Mouse (Mus musculus) urinary bladder, postnatal 10 days (tissue): ENCODE results near the gene Gm9970.
A peak's percentile ranks its signal among the peaks of the same experiment; 100 is the strongest.
"Not testable (repeated sequence)": the region's sequence is repeated elsewhere in the genome, so short reads cannot be mapped to it uniquely, and the experiment has no call there.

Experiments
- DNase-seq: peaks from one replicate; pipeline ENCODE4 v3.0.0; 2022; ENCODE audit warnings: low spot score

Gene Gm9970

DNA sequence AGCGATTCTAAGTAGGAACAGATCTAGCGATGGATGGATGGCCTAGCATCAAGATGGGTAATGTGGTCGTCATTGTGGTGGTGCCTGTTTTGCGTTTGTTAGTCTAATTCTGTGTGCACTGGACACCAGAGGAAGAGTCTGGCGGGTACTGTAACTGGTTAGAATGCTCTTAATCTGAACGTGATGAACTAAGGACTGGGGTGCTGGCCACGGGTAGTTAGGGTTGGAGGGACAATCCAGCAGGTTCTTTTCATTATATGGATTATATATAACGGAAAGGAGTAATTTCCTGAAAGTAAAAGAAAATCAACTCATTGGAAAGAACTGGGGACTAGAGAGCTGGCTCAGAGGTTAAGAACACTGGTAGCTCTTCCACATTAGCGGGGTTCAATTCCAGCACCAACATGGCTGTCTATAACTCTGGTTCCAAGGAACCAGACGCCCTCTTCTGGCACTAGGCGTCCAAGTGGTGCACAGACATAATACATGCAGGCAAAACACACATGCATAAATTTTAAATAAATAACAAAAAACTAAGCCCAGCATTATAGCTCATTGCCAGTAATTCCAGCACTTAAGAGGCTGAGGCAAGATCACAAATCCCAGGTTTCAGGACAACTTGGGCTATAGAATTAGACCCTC lies 19.6 kb downstream of the Gm9970 start:
- no peak for DNase-seq

DNA sequence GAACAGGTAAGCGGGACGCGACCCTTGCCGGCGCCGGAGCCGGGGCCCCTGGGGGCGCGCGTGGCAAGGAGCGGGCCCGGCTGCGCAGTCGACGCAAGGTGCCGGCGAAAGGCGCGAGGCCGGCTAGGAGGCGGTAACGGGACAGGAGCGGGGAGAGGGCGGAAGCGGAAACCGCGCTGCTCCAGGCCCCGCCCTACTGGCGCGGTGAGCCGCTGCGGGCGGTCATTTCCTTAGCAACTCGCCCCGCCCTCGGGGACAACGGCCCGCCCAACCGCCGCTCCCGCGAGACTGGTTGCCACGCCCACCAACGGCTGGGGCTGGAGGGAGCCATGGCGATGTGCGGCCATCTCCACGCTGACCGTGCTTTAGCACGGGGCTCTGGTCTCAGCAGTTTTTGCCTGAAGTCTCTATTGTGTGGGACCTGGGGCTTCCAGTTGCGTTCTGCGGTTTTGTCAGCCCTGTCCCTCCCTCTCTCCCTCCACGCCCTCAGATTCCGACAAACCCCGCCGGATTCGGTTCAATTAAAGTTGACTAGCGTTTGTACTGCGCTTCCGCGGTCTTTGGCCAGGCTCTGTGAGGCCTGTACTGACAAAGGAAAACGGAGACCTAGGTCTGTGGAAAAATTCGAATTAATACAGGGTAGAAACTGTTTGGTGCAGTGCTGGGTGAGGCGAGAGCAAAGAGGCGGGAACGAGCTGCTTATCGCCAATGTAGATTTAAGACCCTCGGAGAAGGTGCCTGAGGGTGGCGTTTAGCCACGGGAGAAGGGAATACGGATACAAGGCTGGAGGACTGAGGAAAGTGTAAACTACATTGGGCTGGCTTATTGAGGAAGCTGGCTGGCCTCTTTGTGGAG lies 20.4 kb downstream of the Gm9970 start, which contains the start of gene Ppm1g:
Gene Ppm1g (minus strand): TSS at position 240 of the 856 bp plus-strand sequence.
- DNase-seq: peak; percentile 94

DNA sequence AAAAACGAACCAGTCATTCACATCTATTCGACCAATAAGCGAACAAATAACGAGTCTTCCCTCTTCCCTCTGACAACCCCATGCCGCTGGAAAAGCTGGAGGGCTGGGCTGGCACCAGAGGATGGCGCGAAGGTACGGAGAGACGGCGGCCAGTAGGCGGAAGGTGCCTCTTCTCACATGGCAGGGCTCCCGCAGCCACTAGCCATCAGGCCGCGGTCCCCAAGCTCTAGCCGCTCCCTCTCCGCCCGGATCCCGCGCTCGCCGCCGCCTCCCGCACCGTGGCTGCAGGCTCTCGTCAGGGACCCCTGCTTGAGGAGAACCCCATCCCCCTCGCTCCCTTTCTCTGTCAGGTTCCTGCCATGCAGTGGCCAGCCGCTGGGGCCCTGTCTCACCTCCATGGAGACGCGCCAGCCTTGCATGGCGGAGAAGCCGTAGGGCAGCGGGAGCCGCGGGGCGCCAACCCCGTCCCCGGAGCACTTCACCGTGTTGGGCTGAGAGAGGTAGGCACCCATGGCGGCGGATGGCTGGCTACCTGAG lies 21.1 kb downstream of the Gm9970 start:
- no peak for DNase-seq

DNA sequence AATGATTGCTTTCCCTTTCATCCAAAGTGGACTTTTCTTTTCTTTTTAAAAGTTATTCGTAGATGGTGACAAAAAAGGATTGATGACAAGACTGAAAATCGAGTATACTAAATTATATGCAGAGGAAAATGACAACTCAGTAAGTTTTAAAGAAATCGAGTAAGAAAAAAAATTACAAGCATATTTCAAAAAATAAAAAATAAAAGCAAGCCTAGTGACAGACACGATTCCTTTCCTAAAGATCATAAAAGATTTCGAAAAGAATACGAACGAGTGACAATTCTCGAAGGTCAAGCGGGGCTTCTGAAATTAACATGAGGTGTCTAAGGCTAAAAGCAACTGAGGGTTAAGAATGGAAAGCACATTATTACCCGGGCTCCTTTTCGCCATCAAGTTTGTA lies 21.6 kb downstream of the Gm9970 start:
- no peak for DNase-seq

DNA sequence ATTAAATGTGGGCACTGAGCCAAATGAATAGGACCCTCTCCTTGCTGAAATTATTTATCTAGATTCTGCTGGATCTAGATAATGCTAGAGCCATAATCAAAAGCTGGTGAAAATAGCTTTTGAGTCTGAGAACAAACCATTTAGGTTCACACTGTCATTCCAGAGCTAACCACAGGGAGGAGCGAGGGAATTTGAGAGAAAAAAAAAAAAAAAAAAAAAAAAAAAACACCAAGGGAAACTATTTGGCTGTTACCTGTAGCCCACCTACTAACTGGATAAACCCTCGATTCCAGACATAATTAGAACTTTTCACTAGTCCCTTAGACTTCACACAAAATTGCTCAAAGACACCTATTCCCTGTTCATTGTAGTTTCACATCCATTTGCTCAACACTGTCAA lies 22.0 kb downstream of the Gm9970 start:
- DNase-seq: no peak

DNA sequence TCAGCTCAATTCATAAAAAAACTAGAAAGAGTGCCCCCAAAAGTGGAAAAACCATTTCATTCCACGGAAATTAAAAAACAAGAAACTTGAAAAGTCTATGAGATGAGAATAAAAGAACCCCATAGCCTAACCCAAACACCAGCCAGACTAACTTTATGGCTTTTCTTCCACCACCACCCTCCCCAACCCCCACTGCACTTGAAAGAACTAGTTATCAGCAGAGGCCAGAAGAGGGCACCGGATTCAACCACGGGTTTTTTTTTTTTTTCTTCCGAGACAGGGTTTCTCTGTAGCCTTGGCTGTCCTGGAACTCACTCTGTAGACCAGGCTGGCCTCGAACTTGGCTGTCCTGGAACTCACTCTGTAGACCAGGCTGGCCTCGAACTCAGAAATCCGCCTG lies 22.7 kb downstream of the Gm9970 start:
- DNase-seq: no peak

DNA sequence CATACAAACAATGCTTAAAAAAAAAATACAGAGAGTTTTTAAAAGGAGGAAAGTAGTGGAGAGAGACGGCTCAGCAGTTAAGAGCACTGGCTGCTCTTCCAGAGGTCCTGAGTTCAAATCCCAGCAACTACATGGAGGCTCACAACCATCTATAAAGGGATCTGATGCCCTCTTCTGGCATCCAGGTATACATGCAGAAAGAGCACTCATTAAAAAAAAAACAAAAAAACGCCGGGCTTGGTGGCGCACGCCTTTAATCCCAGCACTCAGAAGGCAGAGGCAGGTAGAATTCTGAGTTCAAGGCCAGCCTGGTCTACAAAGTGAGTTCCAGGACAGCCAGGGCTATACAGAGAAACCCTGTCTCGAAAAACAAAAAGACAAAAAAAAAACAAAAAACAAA lies 24.5 kb downstream of the Gm9970 start:
- not testable (repeated sequence) for DNase-seq

DNA sequence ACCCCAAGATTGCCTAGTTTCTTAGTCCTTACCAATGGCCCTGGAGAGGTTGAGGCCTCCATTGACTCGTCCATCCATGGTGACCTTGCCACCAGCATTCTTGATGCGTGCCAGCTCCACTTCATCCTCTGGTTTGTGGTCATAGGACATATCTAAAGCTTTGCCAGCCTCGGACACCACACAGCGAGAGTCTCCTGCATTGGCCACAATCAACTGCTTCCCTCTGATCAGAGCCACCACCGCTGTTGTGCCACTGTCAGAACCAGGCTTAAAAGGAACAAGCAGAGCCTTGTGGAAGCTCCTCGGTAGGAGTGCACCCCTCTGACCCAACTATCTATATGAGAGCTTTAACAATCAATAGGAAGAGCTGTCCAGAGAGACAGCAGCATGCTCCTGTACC lies 36.6 kb downstream of the Gm9970 start:
- DNase-seq: no peak

DNA sequence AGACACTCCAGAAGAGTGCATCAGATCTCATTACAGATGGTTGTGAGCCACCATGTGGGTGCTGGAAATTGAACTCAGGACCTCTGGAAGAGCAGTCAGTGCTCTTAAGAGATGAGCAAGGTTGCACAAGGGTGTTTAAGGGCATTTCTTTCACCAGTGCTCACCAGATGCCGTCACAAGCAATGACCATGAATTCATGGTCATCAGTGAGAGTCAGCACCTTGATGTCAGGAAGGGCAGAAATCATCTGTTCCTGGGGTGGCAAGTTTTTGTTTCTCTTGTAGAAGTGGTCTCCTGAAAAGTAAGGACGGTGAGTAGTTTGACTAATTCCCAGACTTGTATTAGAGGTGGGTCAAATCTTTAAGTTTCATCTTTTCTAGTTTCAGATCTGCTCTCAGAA lies 37.2 kb downstream of the Gm9970 start:
- no peak for DNase-seq

DNA sequence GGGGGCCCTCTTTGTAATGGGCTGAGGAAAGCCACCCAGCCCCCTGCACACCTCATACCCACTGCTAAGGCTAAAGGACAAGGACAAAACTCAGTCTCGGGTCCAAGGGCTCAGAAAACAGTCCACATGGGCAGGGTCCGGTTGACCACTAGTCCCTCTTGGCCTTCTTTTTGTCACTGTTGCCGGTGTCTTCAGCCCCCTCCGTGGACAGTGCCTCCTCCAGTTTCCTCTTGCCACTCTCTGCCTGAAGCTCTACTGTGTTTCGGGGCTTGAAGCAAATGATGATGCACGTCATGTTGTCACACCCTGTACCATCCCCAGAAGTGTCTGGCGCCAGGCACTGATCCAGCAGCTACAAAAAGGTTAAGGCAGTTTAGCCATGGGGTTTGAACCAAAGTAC lies 38.1 kb downstream of the Gm9970 start:
- DNase-seq: no peak

DNA sequence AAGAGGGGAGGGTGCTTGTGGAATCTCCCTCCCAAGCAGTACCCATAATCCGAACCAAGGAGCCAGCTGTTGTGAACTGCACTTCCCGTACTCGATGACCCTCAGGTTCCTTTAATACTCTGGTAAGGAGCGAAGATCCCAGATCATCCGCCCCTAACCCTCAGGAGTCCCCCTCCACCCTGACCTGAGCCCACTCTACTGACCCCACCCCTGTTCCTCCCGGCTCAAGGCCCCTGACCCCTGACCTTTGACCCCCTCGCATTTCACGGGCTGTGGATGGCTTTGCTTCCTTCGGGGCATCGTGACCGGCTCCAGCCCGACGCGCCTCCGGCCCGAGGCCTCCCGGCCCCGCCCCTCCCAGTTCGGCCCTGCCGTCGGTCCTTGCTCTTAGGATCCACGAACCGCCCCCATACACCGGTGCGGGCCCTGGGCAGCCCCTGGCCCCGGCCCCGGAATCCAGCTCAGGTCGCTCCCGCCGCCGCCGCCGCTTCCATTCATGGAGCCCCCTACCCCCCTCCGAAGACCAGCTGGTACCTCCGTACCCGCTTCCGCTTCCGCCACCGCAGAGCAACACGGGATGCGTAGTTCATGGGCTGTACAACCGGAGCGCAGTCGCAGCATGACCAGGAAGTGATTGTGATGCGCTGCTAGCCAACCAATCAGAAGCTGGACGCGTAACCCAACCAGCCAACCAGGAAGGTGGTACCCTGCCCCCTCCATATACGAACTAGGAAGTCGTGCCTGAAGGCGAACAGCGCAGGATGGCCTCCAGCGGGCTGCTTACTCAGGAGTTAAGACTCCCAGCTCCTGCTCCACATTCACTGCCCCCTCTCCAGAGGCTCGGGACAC lies 39.1 kb downstream of the Gm9970 start, which contains the start of gene Zfp513:
Gene Zfp513 (minus strand): TSS at position 562 of the 849 bp plus-strand sequence.
- peak; percentile 81 for DNase-seq

DNA sequence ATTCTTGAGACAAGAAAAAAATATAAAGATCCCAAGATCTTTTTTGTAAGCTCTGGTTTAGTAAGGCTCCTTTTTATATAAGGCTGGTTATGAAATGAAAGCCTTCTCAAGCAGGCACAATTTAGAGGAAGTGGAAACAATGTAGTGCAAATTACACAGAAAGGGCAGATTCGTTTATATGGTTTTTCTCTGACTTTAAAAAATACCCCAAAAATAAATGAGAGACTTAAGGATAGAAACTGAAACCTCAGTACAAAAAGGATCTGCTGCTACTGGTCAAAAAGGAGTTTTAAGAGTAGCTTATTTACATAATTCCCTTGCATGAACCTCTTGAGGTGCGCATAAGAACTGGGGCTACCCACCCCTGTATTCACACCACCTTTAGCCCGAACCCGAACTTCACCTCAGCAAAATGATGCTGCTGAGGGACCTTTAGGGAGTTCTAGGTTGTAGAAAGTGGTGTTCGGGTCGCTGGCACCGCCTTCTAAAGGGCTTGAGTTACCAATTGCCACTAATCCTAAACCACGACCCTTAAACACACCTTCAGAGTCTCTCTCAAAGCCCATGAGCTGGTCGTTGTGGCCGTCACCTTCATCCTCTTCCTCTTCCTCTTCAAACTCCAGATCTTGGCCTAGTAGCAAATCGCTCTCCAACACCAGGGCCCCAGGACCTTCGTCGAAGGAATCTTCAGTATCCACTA lies 39.8 kb downstream of the Gm9970 start:
- no peak for DNase-seq

DNA sequence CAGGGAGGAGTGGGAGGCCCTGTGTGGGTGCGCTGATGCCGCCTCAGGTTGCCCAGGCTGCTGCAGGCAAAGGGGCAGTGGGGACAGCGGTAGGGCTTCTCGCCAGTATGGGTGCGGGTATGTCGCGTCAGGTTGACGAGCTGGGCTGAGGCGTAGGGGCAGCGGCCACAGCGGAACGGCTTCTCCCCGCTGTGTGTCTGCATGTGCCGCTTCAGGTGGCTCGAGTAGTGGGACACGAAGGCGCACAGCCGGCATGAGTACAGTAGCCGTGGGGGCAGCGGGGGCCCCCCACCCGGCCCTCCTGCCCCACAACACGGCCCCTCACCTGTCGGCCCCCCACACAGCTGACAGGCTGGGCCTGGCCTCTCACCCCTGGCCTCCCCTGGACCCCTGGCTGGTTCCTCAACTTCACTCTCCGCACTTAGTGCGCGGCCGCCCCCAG lies 40.7 kb downstream of the Gm9970 start:
- DNase-seq: no peak

DNA sequence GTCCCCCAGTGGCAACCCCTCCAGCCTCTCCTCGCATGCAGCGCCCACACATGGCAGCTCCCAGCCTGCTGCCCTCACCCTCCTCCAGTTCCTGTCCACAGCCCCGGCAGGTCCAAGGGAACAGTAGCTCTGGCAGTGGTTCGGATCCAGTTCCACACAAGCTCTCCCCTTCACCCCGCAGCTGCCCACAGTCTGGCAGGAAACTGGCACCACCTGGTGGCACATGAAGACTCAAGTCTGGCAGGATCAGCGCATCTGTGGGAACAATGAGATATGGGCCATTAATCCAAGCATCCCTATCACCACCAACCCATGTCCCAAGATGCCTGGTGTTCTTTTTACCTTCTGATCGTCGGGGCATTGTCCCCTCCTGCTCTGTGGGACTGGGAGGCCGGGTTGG lies 41.1 kb downstream of the Gm9970 start:
- no peak for DNase-seq

DNA sequence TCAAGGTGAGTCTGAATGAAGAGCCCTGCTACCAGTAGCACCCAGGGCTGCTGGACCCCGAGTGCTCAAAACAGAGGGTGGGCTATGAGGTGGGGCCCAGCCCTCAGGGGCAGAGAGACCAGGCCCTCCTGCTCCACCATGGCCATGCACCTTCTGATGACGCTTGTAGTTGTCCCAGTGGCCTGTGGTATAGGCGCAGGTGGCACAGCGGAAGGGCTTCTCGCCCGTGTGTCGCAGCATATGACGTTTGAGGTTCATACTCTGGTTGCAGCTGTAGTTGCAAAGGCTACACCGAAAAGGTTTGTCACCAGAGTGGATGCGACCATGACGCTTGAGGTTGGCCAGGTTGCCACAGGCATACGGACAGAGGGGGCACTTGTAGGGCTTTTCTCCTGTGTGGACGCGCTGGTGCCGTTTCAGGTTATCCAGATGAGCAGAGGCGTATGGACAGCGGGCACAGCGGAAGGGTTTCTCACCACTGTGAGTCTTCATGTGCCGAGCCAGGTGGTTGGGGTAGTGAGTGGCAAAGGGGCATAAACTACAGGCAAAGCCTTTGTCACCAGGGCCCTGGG lies 41.6 kb downstream of the Gm9970 start:
- no peak for DNase-seq

DNA sequence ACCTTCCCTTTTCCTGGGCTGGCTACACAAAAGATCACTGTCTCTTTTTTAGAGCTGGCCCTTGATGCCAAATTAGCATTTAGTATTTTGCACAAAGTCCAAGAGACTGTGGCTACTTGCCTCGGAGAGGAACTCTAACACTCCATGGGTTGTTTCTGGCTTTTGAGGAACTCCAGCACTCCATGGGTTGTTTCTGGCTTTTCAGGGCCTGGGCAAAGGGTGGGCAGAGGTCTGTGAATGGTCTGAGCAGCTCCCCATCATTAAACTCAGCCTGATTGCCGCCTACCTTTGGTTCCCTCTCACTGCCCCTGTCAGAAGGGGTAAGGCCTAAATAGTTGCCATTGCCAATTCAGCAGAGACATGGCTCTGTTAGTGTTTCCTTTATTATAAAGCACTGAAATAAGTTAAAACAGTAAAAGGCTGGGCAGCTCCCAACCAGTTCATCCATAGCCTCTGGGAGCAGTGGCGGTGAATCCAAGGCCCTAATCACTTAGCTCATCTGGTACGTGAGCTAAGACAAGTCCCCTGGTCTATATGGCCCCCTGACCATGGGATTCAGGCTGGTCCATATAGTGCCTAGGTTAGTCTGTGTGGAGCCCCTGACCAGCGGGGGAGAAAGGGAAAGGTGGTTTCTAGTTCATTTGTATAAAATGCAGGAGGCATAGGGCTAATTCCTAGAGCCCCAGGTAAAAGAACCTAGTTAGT lies 42.3 kb downstream of the Gm9970 start:
- DNase-seq: no peak

DNA sequence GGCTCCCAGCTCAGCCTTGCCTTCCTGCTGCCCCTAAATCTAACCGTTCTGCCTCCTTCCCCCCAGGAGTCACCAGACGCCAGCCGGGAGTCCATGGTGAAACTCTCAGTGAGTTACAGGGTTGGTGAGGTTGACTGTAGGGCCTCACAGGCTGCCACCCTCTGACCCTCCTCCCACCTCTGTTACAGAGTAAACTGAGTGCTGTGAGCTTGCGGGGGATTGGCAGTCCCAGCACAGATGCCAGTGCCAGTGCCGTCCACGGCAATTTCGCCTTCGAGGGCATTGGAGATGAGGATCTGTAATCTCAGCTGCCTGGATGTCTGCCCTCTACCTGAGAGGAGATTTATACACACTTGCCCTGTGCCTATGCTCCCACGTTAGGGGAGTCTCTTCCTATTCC lies 42.9 kb downstream of the Gm9970 start:
- DNase-seq: no peak

DNA sequence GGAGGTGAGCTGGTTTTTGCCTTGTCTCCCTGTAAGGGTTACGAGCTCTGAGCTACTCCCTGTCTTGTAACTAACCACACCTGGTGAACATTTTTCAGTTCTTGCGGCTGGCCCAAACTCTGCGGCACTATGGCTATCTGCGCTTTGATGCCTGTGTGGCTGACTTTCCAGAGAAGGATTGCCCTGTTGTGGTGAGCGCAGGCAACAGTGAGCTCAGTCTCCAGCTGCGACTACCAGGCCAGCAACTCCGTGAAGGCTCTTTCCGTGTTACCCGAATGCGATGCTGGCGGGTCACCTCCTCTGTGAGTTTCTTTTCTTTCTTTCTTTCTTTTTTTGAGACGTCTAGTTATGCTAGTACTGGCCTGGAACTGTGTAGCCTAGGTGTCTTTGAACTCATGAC lies 44.0 kb downstream of the Gm9970 start:
- no peak for DNase-seq

DNA sequence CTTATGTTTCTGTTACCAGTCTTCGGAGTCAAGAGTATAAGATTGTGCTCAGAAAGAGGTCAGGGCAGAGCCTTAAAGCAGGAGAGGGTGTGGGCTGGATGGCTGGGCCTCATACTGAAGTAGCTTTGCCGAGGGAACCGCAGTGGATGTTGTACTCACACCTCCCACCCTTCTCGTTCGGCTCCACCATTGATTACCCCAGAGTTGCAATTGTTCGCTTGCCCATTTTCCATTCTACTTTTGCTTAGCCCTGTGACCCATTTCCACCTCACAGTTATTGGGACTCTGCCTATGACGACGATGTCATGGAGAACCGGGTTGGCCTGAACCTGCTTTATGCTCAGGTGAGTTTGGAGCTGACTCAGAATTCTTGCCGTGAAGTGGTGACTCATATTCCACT lies 44.8 kb downstream of the Gm9970 start:
- no peak for DNase-seq

DNA sequence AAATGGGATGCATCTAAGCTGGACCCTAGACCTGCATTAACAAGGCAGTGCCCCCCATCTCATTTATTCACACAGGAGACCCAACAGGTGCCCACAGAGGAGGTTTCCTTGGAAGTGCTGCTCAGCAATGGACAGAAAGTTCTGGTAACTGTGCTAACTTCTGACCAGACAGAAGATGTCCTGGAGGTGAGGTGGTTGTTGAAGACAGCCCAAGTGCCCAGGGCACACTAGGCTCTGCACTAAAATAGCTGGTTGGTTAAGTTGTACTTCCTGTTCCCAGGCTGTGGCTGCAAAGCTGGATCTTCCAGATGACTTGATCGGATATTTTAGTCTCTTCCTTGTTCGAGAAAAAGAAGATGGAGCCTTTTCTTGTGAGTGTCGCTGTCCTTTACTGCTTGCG lies 45.4 kb downstream of the Gm9970 start:
- no peak for DNase-seq
